Mouse (Mus musculus): ENCODE data around the gene Fhit.

- no peak for TF ChIP-seq CTCF (IDR thresholded peaks at IDR 0.05; ENCODE audit: insufficient read depth, low read length)
- TF ChIP-seq POLR2A (IDR thresholded peaks at IDR 0.05; ENCODE audit: borderline replicate concordance, extremely low read depth, low read depth, low read length), result no peak
These were observed 1617.5 kb downstream of the Fhit start for GRCm38 (mm10) chr14:9544364-9544763.
